Mouse (Mus musculus) CD8-positive naive resting alpha-beta T cell, adult 57 days (primary cell): Measurements from ENCODE around the gene Tekt4. TPM values are rescaled to one million over a fixed set of nuclear protein-coding genes. Genes with fewer than 3 reads are reported as not detected.

Source experiments
- total RNA-seq: library from RNA; stranded (reverse); gene quantifications from one replicate; pipeline ENCODE4 v1.2.4, GENCODE M21; 2023

The Tekt4 gene
- not detected for total RNA-seq

GRCm38 (mm10) chr17:25454272-25454671 is at the start of gene Tekt4:
Gene Tekt4 (plus strand): TSS chr17:25454615.

GRCm38 (mm10) chr17:25433617-25434606 is 20.5 kb upstream of the Tekt4 start, which contains the start of gene Cacna1h:
Gene Cacna1h (minus strand): TSS chr17:25433783.

GRCm38 (mm10) chr17:25497013-25497412 is 42.6 kb downstream of the Tekt4 start, which contains the start of gene Sstr5:
Gene Sstr5 (minus strand): TSS chr17:25497288.

Other genes with a start within 250 kb of the Tekt4 start
- gene Gnptg, start 214.5 kb upstream of the Tekt4 start, total RNA-seq = 59.6 TPM
- gene Tsr3, start 214.4 kb upstream of the Tekt4 start, total RNA-seq = 23.3 TPM
- 29.1 TPM for gene Baiap3, start 198.3 kb upstream of the Tekt4 start, total RNA-seq
- gene Ube2i, start 180.0 kb upstream of the Tekt4 start, total RNA-seq = 409 TPM
- gene Prss34, start 156.2 kb upstream of the Tekt4 start, total RNA-seq = not detected
- gene Prss28, start 146.0 kb upstream of the Tekt4 start, total RNA-seq = not detected
- not detected for gene Prss29, start 136.0 kb upstream of the Tekt4 start, total RNA-seq
- not detected for gene Tpsab1, start 109.1 kb upstream of the Tekt4 start, total RNA-seq
- not detected for gene Tpsb2, start 88.3 kb upstream of the Tekt4 start, total RNA-seq
- not detected for gene Tpsg1, start 85.3 kb upstream of the Tekt4 start, total RNA-seq
- gene Cacna1h, start 20.8 kb upstream of the Tekt4 start, total RNA-seq = 0.83 TPM
- gene Sstr5, start 42.7 kb downstream of the Tekt4 start, total RNA-seq = not detected
- gene Sox8, start 116.1 kb downstream of the Tekt4 start, total RNA-seq = 0.43 TPM
- 33.3 TPM for gene Lmf1, start 124.5 kb downstream of the Tekt4 start, total RNA-seq